Mouse (Mus musculus) forebrain, embryonic 13.5 days (tissue): ENCODE measurements around the gene Snap91. TPM values are rescaled to one million over a fixed set of nuclear protein-coding genes. Genes with fewer than 3 reads are reported as not detected.

Experiments
- ATAC-seq: fragments of 200-750 bp; cut with Nextera tagmentation; 2 replicates; pipeline ENCODE4 v1.8.0; 2017
- H3K27ac ChIP-seq: fragments of 300-500 bp; sonication (generic); 2 replicates; pipeline ENCODE4 v1.5.1; 2015; ENCODE audit warnings: inconsistent platforms, mild to moderate bottlenecking, moderate library complexity
- H3K27me3 ChIP-seq: fragments of 300-500 bp; sonication (generic); 2 replicates; pipeline ENCODE4 v1.6.1; 2015; ENCODE audit warnings: mild to moderate bottlenecking, inconsistent platforms
- H3K36me3 ChIP-seq: fragments of 300-500 bp; sonication (generic); 2 replicates; pipeline ENCODE4 v1.6.1; 2015; ENCODE audit warnings: mild to moderate bottlenecking, inconsistent platforms; ENCODE audit not compliant: poor library complexity, severe bottlenecking
- H3K4me1 ChIP-seq: fragments of 300-500 bp; sonication (generic); 2 replicates; pipeline ENCODE4 v1.6.1; 2015; ENCODE audit warnings: inconsistent platforms
- H3K4me2 ChIP-seq: fragments of 300-500 bp; sonication (generic); 2 replicates; pipeline ENCODE4 v1.6.1; 2015; ENCODE audit warnings: inconsistent platforms, mild to moderate bottlenecking, moderate library complexity
- H3K4me3 ChIP-seq: fragments of 300-500 bp; sonication (generic); 2 replicates; pipeline ENCODE4 v1.5.1; 2015; ENCODE audit warnings: mild to moderate bottlenecking, inconsistent platforms
- H3K9ac ChIP-seq: fragments of 300-500 bp; sonication (generic); 2 replicates; pipeline ENCODE4 v1.6.1; 2015; ENCODE audit warnings: mild to moderate bottlenecking, inconsistent platforms
- H3K9me3 ChIP-seq: fragments of 300-500 bp; sonication (generic); replicated peaks from 2 replicates; pipeline ENCODE4 v1.6.1; 2016; ENCODE audit warnings: inconsistent platforms
- whole genome bisulfite sequencing: fragments of 180-500 bp; shearing (Covaris S2); methylation state at CpG from one replicate; pipeline ENCODE4 v1.1.7; 2015; 5-methylcytosine and 5-hydroxymethylcytosine counted together
- polyA plus RNA-seq: library from polyadenylated mRNA; unstranded; fragments of >200 nt; fragmentation: Nextera tagmentation; extraction: Ambion mirVana; gene quantifications from 2 replicates; pipeline ENCODE4 v1.2.1, GENCODE M21; 2015

Snap91 gene
- 46.5 and 47.7 TPM in 2 replicates for polyA plus RNA-seq

- H3K36me3 ChIP-seq, result no peaks in the 10 kb centered on the region
- H3K27me3 ChIP-seq, result peaks cover 15% of the 10 kb centered on the region
- peak within 1 kb of the TSS; percentile 88 for H3K27ac ChIP-seq
- WGBS, result under 1% methylated on average over 85 of the region's 104 CpGs
- H3K4me3 ChIP-seq, result peak within 1 kb of the TSS; percentile 77
- H3K9me3 ChIP-seq, result no peaks in the 10 kb centered on the region
- peak; percentile 97 for ATAC-seq
- peak within 1 kb of the TSS; percentile 86 for H3K9ac ChIP-seq
- H3K4me1 ChIP-seq, result peaks cover 17% of the 10 kb centered on the region
- H3K4me2 ChIP-seq, result peak within 1 kb of the TSS; percentile 92
These were observed at the start of gene Snap91 for GRCm38 (mm10) chr9:86880113-86880972. Snap91 (minus strand) TSS chr9:86880654.

GRCm38 (mm10) chr9:86926519-86926918 is 46.1 kb upstream of the Snap91 start:
- ATAC-seq, result no peak
- WGBS, result 82% methylated on average over 5 of the region's 5 CpGs
- no peak overlapping the region for H3K27ac ChIP-seq

GRCm38 (mm10) chr9:86925688-86926087 is 45.2 kb upstream of the Snap91 start:
- H3K4me2 ChIP-seq, result no peak overlapping the region
- H3K4me3 ChIP-seq, result no peak overlapping the region
- no peaks in the 10 kb centered on the region for H3K36me3 ChIP-seq
- H3K9me3 ChIP-seq, result no peaks in the 10 kb centered on the region
- ATAC-seq, result no peak
- H3K9ac ChIP-seq, result no peak overlapping the region
- H3K27me3 ChIP-seq, result no peaks in the 10 kb centered on the region
- no peaks in the 10 kb centered on the region for H3K4me1 ChIP-seq
- H3K27ac ChIP-seq, result no peak overlapping the region
- WGBS, result 87% methylated on average over 6 of the region's 6 CpGs

More at GRCm38 (mm10) chr9:86926519-86926918, 46.1 kb upstream of the Snap91 start:
- no peaks in the 10 kb centered on the region for H3K27me3 ChIP-seq
- H3K4me3 ChIP-seq, result no peak overlapping the region
- H3K36me3 ChIP-seq, result no peaks in the 10 kb centered on the region
- no peaks in the 10 kb centered on the region for H3K4me1 ChIP-seq
- no peak overlapping the region for H3K4me2 ChIP-seq
- H3K9me3 ChIP-seq, result no peaks in the 10 kb centered on the region
- no peak overlapping the region for H3K9ac ChIP-seq

DNA sequence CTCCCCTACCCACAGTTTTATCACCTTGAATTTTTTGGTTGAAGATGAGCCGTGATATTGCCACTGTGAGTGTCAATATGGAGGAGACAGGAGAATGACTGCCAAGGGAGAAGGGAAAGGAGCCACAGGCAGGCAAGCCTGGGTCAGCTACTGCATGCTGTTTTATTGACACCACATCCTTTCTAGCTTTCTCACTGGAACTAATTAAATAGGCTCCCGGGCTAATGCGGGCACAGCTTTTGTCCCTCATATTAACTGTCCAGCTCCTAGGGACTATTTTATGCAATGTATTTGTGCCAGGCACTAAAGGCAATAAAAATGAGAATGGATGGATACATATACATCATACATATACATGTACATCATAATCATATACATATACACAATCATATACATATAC is 42.0 kb upstream of the Snap91 start:
- Histone ChIP-seq H3K27me3 (no peaks in the 10 kb centered on the region), H3K9ac (no peak overlapping the region), H3K27ac (no peak overlapping the region), H3K4me2 (no peak overlapping the region), H3K9me3 (no peaks in the 10 kb centered on the region), H3K36me3 (no peaks in the 10 kb centered on the region), H3K4me3 (no peak overlapping the region), H3K4me1 (no peaks in the 10 kb centered on the region)
- ATAC-seq, result no peak
- WGBS, result 57% methylated on average over 3 of the region's 3 CpGs

DNA sequence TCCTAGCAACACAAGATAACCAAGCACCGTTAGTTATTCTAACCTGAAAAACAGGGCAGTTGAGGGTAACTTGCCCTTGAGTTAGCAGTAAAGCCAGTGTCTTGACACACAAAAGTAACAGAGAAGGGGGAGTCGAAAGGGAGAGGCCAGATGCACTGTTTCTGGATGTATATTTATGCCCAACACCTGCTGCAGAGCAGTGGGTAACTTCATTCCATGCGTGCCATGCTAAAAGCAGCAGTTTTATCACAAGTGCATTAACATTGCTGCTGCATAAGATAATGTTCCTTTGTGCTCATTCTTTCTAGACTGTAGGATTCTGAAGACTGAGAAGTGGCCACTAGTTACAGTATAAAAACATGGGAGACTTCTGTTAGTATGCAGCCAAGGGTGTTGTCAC is 36.1 kb upstream of the Snap91 start:
- 75% methylated on average over 3 of the region's 3 CpGs for WGBS
- no peak for ATAC-seq
- H3K4me3 ChIP-seq, result no peak overlapping the region

DNA sequence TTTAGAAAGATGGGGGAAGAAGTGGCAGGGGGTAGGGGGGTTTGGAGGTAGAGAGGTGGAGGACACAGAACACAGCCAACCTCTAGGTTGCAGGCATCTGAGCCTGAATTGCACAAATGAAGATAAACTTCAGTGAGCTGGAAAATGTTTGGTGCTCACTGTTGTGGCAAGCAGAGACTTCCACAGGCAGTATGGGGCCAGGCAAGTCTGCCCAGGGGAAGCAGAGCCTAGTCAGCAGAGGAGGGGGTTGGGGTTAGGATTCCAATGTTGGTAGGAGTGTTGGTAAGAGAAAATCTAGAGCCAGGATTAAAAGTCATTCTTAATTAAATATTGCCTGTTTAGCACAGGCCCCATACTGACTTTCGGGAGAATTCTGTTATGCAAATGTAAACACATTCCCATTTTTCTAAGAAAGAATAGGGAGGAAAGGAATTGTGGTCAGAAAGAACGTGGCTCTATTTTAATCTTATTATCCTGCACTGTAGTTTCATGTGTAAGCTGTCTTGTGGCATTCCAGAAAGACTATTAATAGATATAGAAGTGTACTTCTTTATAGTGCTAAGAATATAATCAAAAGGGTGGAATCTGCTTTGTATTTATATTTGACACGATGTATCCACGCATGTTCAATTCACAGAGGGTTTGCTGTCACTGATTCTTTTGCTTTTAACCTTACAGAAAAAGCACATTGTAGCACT is 19.2 kb upstream of the Snap91 start:
- Histone ChIP-seq H3K27ac (no peak overlapping the region), H3K4me3 (no peak overlapping the region), H3K4me1 (no peaks in the 10 kb centered on the region), H3K36me3 (no peaks in the 10 kb centered on the region), H3K4me2 (no peak overlapping the region), H3K9me3 (no peaks in the 10 kb centered on the region), H3K9ac (no peak overlapping the region), H3K27me3 (no peaks in the 10 kb centered on the region)
- no peak for ATAC-seq
- 60% methylated on average over 4 of the region's 4 CpGs for WGBS

More for the DNA sequence above, 36.1 kb upstream of the Snap91 start:
- H3K27me3 ChIP-seq, result no peaks in the 10 kb centered on the region
- no peak overlapping the region for H3K27ac ChIP-seq
- no peak overlapping the region for H3K4me2 ChIP-seq
- H3K36me3 ChIP-seq, result no peaks in the 10 kb centered on the region
- no peak overlapping the region for H3K9ac ChIP-seq
- no peaks in the 10 kb centered on the region for H3K4me1 ChIP-seq
- H3K9me3 ChIP-seq, result no peaks in the 10 kb centered on the region

DNA sequence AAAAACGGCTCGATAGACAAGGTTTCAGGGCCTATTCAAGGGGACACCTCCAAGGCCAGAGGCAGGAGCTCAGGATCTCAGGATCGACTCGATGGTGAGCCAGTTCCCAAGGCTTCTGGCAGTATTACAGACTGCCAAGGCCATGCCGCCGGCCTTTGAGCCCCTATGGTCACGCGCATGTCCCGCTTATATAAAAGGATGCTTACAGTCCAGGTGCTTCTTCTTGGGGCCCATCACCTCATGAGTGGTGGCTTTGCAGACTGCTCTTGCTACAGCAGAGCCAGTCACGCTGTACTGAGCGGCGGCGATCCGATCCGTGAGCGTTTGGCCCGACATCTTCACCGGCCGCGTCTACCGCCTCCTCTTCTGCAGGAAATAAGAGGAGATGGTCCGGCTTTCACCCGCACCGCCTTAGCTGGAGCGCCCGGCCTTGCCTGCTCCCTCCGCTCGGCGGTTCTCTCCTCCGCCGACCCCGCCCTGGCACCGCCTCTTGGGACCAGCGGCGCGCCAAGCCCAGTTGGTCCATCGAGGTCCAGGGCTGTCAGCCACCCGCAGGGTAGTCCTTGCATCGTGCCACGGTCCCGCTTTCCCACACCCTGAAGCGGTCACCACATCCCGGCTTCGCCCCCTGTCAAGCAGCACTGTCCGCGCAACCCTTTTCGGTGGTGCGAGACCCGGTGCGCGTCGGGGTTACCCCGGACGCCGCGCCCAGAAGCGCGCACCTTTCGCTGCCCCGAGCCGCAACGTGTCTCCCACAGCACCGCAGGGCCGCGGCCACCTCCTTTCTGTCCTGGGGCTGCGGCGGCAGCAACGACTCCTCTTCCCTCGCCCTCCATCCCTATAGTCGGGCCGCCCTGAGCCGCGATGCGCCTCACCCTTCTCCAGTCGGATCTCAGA is 990 bp downstream of the Snap91 start:
- Histone ChIP-seq H3K27me3 (peaks cover 15% of the 10 kb centered on the region), H3K4me3 (peak overlapping the region; percentile 77), H3K4me2 (peak overlapping the region; percentile 92), H3K9ac (peak overlapping the region; percentile 86), H3K36me3 (no peaks in the 10 kb centered on the region), H3K27ac (peak overlapping the region; percentile 88), H3K4me1 (peaks cover 17% of the 10 kb centered on the region), H3K9me3 (no peaks in the 10 kb centered on the region)
- peak; percentile 26 for ATAC-seq
- under 1% methylated on average over 75 of the region's 75 CpGs for WGBS

GRCm38 (mm10) chr9:86878716-86879115 is 1.7 kb downstream of the Snap91 start:
- Histone ChIP-seq H3K4me3 (peak overlapping the region; percentile 77), H3K9ac (peak overlapping the region; percentile 86), H3K9me3 (no peaks in the 10 kb centered on the region), H3K27me3 (peaks cover 15% of the 10 kb centered on the region), H3K4me2 (peak overlapping the region; percentile 92), H3K27ac (no peak overlapping the region), H3K36me3 (no peaks in the 10 kb centered on the region), H3K4me1 (peaks cover 17% of the 10 kb centered on the region)
- ATAC-seq, result no peak
- 67% methylated on average over 6 of the region's 6 CpGs for WGBS

DNA sequence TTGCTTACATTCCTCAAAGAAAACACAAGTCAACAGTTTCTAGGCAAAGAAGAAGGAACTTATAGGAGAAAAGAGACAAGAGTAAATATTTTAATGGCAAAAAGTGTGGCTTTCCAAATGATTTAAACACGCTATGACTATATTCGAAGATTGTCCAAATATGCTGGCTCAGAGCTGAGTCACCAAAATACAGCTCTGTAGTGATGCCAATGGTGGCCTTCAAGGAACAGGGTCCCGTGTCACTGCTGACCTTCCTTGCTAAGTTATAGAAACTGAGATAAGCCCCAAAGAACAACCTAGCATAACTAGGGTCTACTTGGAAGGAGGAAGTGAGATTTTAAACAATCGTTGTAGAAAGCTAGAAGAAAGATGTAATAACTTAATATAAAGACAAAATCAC is 6.8 kb downstream of the Snap91 start:
- H3K4me1 ChIP-seq, result peaks cover 8% of the 10 kb centered on the region
- peaks cover 11% of the 10 kb centered on the region; the same call in 1 of the 2 replicates for H3K27me3 ChIP-seq
- ATAC-seq, result no peak
- no peak overlapping the region for H3K4me2 ChIP-seq
- H3K9me3 ChIP-seq, result no peaks in the 10 kb centered on the region
- H3K9ac ChIP-seq, result no peak overlapping the region
- no peak overlapping the region for H3K27ac ChIP-seq
- WGBS, result 88% methylated on average over 4 of the region's 4 CpGs
- H3K4me3 ChIP-seq, result no peak overlapping the region
- no peaks in the 10 kb centered on the region for H3K36me3 ChIP-seq

- no peak overlapping the region for H3K9ac ChIP-seq
- 46% methylated on average over 11 of the region's 11 CpGs for WGBS
- H3K36me3 ChIP-seq, result no peaks in the 10 kb centered on the region
- no peak for ATAC-seq
- no peaks in the 10 kb centered on the region for H3K9me3 ChIP-seq
- H3K4me2 ChIP-seq, result no peak overlapping the region
- H3K4me1 ChIP-seq, result no peaks in the 10 kb centered on the region
- no peaks in the 10 kb centered on the region for H3K27me3 ChIP-seq
- H3K27ac ChIP-seq, result no peak overlapping the region
- no peak overlapping the region for H3K4me3 ChIP-seq
These were observed 10.7 kb downstream of the Snap91 start for GRCm38 (mm10) chr9:86869586-86870338.

DNA sequence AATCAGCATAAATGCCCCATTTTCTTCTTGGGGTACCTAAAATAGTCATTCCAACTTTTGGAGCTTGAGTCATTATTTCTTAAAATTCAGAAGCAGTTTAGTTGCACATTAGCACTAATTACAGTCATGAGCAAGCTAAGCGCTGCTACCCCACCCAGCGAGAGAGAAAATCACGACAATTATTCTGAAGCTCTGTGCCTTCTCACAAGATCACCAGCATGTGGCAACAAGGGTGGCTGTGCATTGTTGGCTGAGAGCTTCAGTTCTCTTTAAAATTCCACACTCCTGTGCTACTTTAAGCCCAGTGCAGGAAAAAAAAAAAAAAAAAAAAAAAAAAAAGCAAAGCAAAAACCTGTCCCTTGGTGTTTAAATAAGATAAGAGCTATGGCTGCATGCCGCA is 22.4 kb downstream of the Snap91 start:
- WGBS, result 87% methylated on average over 4 of the region's 4 CpGs
- no peak overlapping the region for H3K4me2 ChIP-seq

More for the DNA sequence above, 22.4 kb downstream of the Snap91 start:
- H3K4me1 ChIP-seq, result no peaks in the 10 kb centered on the region
- no peak overlapping the region for H3K27ac ChIP-seq
- no peak for ATAC-seq
- H3K9me3 ChIP-seq, result no peaks in the 10 kb centered on the region
- H3K9ac ChIP-seq, result no peak overlapping the region
- no peak overlapping the region for H3K4me3 ChIP-seq
- H3K36me3 ChIP-seq, result 0 out of 2 replicates have a peak, but pooled peaks cover 5% of the 10 kb centered on the region
- no peaks in the 10 kb centered on the region for H3K27me3 ChIP-seq
